Mouse (Mus musculus) spleen, adult 12 weeks (tissue): ENCODE measurements around the gene Tns1.

Experiments
- DNase-seq: peaks from one replicate; pipeline ENCODE4 v3.0.0; 2022; ENCODE audit warnings: low spot score

Tns1 gene

DNA sequence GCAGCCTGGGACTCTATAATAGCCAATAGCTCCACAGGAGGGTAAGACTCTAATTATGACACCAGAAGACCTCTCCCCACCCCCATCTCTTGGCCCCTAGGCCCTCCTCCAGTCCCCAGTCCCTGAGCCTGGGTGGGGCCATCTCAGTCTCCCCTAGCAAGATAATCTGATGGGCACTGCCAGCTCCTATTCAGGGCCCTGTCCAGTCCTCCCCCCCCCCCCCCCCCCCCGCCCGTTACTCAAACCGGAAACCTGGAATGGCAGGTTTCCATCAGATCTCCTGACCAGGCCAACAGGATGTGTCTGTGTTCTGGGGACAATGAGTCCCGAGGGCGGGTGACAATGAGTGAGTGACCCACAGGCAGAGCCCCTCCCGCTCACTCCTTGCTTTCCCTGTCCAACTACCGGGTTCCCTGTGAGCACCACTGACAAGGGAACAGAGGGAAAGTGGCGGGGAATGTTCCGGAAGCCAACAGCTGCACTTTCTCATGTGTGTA lies 136.5 kb downstream of the Tns1 start:
- DNase-seq, result no peak

DNA sequence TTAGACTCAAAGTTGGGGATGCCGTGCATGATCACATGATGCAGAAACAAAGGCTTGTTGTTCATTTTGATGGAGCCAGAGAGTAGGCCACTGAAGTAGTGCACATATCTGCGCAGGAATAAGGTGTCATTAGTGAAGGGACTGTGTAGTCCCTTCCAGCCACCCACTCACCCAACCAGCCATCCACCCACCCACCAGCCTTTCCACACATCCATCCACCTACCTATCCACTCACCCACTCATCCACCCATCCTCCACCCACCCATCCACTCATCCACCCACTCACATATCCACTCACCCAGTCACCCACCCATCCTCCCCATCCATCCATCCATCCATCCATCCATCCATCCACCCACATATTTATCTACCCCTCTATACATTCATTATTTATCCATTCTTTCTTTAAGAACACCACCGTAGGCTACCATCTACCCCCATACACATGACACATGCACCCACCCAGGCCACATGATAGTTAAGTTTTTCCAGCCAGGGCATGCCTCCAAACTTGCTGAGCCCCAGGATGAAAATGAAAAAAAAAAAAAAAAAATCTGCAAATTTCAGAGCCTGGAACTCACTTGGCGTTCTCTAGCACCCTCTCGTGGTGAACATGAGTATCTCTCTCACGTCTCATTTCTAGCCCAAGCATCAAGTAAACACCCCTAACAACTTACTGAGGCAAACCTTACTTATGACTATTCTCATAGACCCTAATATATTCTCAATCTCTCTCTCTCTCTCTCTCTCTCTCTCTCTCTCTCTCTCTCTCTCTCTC lies 137.8 kb downstream of the Tns1 start:
- DNase-seq, result no peak

DNA sequence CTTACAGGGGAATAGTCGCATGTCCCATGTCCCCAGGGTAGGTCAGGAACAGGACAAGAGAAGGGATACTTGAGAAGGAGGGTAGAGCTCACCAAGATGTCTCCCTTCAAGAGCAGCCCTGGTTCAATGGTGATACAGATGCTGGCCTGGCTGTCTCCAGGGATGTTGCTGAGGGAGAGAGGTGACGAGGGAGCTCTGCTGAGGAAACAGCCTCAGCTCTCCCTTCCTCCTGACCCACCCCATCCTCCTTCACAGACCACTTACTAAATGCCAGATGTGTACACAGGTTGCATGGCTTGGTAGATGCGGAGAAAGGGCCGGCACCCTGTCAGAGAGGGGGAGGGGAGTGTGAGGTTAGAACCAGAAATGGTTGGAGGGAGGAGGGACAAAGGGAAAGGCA lies 138.6 kb downstream of the Tns1 start:
- no peak for DNase-seq

DNA sequence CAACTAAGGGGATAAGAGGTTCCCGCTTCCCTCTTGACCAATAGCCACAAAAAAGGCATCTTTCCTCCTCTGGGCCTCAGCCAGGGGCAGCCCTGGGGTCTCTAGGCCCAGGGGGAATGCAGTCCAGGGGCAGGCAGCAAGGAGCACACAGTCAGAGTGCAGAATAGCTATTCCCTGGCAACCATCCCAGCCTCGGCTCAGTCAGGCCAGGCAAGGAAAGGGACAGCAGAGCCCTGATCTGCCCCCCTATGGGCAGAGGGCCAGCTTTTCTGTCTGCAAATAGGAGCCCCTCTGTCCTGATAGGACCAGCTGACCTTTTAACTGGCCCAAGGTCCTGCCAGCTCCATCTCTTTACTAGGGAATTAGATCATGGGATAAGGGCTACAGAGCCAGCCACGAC lies 145.0 kb downstream of the Tns1 start:
- DNase-seq, result no peak

DNA sequence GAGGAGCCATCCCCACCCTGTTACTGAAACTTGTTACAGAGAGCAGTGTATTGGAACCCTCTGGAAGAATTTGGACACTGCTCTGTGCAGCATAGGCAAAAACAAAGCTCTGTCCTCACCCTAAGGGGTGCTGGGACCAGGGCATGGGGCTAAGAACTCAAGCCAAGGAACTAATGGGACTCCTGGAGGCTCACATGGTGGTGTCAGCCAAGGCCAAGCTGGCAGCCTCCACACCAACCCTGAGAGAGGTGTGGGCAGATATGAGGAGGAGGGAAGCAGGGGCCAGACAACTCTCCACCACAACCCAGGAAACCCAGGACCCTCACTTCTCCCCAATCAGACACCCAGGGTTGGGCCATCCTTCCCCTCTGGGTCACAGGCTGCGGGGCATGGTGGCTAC lies 145.7 kb downstream of the Tns1 start:
- DNase-seq, result no peak

DNA sequence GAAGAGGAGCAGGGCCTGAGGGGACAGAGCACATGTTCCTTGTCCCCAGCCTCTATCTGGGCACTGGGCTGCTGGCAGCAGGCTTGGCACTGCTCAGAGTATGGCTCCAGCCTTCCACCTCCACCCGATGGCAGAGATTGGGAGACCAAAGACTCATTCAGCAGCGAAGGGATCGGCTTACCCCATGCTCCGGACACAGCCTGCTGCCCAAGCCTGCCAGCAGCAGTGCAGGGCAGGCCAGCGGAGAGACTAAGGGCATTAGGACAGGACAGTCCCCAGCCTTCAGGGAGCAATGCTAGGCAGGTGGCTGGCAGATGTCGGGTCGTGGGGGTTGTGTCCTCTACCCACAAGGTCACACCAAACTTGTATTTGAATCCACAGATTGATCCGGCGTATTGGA lies 150.3 kb downstream of the Tns1 start:
- no peak for DNase-seq

DNA sequence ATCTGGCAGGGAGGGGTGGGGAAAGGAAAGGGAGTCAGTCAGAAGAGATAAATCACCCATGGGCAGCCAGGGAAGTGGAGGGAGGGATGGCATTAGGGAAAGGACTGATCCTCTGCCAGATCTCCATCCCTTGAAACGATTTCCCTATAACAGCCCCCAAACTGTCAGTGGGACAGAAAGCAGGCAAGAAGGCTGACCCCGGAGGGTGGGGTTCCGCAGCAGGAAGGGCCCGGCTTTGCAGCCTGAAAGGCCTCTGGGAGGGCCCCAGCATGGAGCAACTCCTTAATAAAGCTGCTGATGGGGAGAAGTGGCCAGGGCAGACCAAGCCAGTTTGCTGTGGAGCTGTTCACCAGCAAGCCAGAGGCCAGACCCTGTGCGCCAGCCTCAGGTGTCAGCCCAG lies 151.5 kb downstream of the Tns1 start:
- no peak for DNase-seq

DNA sequence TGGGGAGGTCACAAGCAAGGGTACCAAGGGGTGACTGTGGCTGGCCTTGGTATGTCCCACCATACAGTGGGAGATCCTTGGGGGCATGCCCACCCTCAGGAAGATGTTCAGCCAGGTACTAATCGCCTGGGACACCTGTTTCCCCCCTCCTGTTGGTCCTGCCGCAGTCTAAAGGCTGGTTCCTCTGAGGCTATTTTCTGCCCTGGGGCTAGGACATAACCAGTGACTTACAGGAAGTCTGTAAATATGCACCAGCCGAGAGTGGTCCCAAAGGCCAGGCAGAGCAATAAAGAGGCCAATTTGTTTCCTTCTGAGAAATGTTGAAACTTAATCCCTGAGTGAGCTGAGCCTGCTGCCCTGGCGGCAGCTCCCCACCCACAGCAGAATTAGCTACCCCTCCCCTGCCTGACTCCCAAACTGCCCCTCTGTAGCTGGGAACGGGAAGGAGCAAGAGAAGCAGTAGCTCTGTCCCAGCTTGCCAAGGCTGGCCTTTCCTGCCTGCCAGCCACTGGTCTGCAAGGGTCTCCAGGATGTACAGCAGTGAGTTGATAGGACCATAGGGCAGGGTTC lies 154.0 kb downstream of the Tns1 start:
- DNase-seq, result no peak

DNA sequence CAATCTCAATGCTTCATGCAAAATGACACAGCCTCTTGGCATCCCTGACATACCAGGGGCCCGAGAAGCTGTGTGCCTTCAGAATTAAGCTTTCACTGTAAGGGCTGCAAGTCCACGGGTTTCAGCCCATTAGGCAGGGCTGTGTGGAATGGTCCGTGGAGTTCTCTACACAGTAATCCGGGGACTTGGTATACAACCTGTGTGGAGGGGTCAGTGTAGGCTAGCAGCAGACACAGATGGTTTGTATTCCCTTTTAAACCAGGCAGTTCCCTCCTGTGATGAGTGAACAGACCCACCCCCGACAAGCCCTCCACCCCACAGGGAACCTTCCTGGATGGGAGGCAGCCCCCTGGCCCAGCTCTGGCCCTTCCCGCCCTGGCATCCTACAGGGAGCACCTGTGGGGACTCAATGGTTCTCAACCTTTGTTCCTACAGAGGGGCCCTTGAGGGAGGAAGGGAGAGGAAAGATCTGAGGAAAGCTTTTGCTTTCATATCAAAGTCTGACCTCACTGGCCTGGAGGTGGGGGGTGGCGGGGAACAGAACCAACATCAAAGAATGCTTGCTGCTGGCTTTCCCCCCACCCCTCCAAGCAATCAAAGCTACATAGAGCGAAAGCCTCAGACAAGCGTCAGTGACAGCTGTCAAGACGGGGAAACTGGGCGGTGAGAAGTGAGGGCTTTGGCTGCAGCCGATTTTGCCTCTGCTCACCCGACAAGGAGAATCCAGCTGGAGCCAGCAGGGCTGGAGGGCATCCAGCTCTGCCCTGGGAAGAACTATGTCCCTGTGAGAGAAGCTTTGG lies 155.3 kb downstream of the Tns1 start:
- no peak for DNase-seq

DNA sequence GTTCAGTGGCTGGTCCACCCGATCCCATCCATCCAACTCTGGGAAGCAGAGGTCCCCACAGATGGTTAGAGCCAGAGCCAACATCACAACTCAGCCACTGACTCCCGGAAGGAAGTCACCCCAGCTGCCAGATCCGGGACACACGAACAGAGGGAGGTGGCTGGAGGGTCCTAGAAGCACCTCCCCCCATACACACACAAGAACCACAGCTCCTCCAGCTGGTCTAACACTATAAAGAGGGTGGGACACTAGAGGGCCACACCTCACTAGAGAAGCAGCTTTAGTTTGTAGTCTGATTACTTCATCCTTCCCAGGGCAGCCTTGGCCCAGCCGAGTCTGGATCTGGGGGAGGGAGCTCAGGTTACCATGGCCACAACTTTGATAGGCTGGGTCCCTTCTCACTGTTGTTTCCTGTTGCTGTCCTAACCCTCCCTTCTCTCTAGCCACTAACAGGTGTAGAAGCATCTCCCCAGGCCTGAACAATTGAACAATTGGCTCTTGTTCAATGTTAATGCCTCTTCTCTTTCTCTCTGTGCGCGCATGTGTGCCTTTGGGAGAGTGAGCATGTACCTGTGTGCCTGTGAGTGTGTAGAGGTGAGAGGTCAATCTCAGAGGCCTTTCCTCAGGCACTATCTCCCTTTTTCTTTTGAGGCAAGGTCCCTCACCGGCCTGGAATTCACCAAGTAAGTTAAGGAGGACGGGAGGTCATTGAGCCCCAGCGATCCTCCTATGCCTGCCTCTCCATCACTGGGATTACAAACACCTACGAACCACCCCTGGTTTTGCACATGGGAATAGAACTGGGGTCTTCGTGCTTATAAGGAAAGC lies 157.6 kb downstream of the Tns1 start:
- no peak for DNase-seq

DNA sequence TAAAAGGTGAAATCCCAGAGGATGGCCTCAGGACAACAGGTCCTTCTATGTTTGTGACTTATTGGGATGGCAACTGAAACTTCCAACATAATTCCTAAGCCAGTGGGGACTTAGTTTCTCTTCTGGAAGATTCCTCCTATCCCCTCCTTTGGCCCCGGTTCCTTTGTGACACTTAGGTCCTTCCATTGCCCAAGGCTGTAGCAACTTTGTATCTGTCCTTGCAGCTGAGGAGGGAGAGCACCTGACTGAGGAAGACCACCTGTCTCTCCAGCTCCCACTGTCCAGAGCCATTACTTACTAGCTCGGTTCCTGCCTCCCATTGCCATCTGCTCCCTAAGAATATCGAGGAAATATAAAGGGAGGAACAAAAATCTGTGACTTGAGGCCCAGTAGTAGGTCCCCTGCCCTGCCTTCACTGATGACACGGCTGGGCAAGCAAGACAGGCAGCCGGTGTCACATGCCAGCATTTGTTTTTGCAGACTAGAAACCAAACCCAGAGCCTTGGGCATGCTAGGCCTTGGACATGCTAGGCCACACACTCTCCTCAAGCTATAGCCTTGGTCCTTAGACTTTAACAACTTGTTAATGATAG lies 160.0 kb downstream of the Tns1 start:
- DNase-seq, result no peak

DNA sequence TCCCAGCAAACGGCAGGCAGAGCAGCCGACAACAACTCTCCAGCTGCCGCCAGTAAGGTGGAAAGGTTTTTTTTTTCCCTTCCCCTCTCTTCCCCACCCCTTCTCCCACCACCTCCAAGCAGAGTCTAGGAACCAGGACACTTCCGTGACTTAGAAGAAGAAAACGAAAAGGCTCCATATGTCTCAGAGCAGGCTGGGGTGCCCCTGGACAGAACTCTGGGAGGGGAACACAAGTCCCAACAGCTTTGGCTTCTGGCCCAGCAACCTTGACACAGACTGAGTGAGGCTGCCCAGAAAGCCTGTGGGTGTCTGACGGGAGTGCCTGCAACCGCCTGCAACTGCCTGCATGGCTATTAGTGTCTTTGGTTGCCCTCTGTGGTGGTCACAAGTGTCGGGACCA lies 160.6 kb downstream of the Tns1 start:
- no peak for DNase-seq

DNA sequence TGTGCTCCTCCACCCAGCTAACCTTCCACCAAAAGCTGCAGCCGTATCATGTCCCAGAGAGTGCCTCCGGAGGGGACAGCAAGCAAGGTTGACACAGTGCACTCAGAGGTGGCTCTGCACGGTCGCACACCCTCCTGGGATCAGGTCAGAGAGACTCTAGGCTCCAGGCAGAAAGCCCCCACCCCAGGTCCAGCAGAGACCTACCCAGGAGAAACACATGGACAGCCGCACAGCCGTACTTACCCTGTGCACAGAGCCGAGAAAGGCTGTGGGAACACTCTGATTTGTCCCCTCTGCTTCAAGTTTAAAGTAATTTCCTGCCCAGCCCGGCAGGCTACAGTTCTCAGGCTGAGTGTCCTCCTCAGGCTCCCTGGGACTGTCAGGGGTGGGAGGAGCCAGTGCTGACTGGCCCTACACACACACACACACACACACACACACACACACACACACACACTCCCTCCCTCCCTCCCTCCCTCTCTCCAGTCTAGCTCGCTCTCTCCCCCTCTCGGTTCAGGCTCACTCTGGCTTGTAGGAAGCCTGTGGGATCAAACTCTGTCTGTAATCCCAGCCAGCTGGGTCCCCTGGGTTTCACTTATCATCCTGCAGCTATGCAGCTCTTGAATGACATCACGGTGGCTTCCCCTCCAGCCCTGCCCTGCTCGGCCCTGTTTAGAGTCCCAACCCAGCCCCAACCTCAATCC lies 161.4 kb downstream of the Tns1 start:
- no peak for DNase-seq

DNA sequence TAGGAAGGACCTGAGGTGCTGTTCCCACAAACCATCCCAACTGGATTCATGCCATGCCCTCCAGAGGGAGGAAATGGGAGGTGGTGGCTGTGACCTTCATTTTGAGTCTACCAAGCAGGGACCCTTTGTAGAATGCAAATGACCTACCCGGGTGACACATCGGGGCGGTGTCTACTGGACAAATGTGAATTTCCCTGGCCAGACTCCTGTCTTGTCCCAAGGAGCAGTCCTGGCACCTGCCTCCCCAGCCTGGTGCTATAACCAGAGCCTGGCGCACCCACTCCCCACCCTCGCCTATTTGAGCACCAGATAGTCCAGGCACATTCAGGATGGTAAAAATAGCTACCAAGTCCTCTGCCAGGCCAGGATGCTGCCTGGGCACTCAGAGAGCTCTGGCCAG lies 162.2 kb downstream of the Tns1 start:
- no peak for DNase-seq

DNA sequence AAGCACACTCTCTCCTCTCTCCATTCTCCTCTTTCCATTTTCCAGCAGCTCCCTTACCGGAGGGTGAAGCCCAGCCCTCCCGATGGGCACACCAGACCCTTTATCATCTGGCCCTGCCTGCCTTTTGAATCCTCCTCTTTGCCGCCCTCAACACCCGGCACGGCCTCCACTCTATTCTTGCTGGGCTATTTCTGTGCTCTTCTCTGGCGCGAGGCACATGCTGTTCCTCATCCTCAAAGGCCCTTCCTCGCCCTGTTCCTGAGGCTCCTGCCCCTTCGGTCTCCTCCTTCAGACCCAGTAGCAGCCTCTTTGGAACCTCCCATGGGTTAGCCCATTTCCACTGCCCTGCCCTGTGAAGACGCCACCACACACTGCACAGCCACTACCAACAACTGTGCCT lies 164.5 kb downstream of the Tns1 start:
- no peak for DNase-seq

DNA sequence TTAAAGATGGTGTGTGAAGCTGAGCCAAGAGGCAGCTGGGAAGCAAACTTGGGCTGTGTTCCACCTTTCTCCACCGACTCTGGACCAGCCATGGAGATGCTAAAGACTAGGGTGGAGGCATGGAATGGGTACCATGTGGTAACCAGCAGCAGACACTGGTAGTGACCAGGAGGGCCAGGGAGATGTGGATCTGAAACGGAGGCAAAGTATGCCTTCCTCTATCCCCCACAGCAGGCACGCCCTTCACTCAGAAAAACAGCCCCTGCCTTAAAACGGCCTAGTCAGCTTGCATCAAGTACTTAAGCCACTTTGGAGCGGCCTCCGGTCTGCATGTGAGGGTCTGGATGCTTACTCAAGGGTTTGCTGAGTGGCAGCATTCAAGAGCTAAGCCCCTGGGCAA lies 164.9 kb downstream of the Tns1 start:
- no peak for DNase-seq

DNA sequence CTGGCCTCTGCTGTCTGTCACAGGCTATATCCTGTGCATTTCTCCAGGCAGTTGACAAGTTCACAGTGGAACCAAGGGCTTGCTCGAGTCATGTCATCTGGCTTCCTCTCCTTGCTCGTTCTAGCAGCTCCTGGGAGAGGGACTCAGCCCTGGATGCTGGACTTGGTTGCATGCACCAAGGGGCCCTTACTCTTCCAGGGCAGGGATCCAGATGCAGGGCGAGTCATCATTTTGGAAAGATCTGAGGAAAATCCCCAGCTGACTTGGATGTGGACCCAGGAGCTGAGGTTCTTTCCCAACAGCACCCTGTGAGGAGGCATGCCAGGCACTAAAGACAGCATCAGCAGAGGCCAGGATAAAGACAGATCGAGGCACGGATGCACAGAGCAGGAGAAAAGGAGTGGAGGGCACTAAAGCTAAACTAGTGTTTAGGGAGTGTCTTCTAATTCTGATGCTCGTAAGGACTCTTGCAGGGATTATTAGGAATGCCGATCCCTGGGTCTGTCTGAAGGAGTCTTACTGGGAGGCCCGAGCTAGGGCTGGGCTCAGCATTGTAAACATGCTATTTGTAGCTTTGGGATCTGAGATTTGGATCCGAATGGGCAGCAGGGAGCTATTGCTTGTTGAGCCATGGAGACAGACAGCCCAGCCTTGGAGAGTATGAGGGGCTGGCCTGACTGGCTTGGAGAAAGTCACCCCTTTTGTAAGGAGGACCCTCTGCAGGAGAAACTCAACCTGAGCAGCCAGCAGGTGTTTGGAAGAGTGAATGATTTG lies 165.9 kb downstream of the Tns1 start:
- no peak for DNase-seq

DNA sequence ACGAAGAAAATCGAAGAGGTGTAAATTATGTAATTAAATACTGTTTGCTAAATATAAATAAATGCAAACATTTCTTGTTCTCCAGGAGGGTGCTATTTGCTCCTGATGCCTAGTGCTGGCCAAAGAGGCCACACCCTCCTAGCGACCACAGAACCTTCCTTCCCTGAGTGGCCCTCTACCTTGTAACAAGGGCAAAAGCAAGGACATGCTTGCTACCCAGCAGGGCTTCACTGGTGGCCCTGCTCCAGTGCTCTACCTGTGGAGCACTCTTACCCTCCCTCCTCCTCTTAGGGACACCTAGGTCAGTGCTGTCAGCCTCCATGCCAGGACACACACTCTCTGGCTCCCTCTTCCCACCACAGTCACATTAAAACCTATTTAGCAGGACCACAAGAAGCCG lies 166.8 kb downstream of the Tns1 start:
- DNase-seq, result no peak

DNA sequence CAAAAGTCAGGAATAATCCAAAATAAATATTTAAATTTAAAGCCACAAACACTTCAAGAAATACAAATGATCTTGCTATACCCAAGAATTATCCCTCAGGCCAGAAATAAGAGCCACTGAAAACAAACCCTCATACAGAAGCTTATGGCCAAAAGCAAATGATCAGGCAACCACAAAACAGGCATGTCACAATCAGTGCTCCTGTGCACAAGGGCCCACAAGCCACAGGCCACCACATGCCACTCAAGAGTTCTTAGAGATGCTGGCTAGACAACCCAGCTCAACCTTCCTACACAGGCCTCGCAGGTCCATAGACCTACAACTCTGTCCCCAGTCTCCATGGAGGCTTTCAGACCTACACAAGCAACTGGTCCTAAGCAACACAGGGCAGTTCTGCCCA lies 167.9 kb downstream of the Tns1 start:
- DNase-seq, result no peak

DNA sequence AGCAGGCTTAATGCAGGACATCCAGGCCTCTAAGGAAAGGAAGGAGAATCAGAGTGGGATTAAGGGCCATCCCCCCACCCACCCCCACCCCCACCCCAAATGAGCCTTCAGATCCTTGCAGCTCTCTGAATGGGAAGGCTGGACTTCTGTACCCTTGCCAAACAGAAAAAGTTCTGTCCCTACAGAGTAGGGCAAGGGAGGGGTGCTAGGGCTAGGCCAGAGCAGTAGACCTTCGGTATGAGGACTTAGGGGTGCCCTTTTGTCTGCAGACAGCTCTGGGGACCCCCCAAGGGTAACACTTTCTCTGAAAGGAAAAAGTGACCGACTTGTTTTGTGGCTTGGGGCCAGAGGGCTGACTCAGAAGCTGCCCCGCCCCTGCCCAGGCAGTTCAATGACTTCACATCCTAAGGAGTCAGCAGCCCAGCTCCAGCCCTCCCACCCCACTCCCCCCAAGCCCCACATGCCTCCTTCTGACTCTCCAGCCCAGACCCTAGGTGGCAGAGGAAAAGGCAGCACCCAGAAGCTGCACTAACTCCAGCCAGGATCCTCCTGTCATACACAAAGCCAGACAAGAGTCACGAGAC lies 168.9 kb downstream of the Tns1 start:
- DNase-seq, result no peak
